Mouse (Mus musculus): ENCODE measurements around the gene Tspoap1. TPM values are rescaled to one million over a fixed set of nuclear protein-coding genes. Genes with fewer than 3 reads are reported as not detected.

The Tspoap1 gene
- 100 to 1,000 TPM; 146 to 163 TPM for total RNA-seq (2021)

GRCm38 (mm10) chr11:87760301-87761081, at the start of gene Tspoap1:
Gene Tspoap1, plus strand, starts transcription at chr11:87760541.
- DNase-seq: peak; percentile 78 to 79

GRCm38 (mm10) chr11:87712188-87712587, 48.2 kb upstream of the Tspoap1 start:
- DNase-seq: no peak

GRCm38 (mm10) chr11:87715999-87716398, 44.3 kb upstream of the Tspoap1 start:
- no peak for DNase-seq

- no peak for DNase-seq
Measured at GRCm38 (mm10) chr11:87719526-87719925, 40.8 kb upstream of the Tspoap1 start.

- DNase-seq: no peak
Measured at GRCm38 (mm10) chr11:87720324-87720723, 40.0 kb upstream of the Tspoap1 start.

- DNase-seq: no peak
Measured at GRCm38 (mm10) chr11:87720839-87721238, 39.5 kb upstream of the Tspoap1 start.

- no peak for DNase-seq
Measured at GRCm38 (mm10) chr11:87722168-87722567, 38.2 kb upstream of the Tspoap1 start.

- no peak for DNase-seq
Measured at GRCm38 (mm10) chr11:87722891-87723290, 37.5 kb upstream of the Tspoap1 start.

- no peak for DNase-seq
Measured at GRCm38 (mm10) chr11:87725515-87725914, 34.8 kb upstream of the Tspoap1 start.

- no peak for DNase-seq
Measured at GRCm38 (mm10) chr11:87725964-87726562, 34.3 kb upstream of the Tspoap1 start.

GRCm38 (mm10) chr11:87727021-87727420, 33.3 kb upstream of the Tspoap1 start:
- DNase-seq: no peak

GRCm38 (mm10) chr11:87727471-87727870, 32.9 kb upstream of the Tspoap1 start:
- no peak for DNase-seq

- DNase-seq: no peak
Measured at GRCm38 (mm10) chr11:87728850-87729592, 31.3 kb upstream of the Tspoap1 start.

GRCm38 (mm10) chr11:87729593-87730185, 30.7 kb upstream of the Tspoap1 start:
- no peak for DNase-seq

- DNase-seq: no peak
Measured at GRCm38 (mm10) chr11:87730652-87731310, 29.6 kb upstream of the Tspoap1 start.

- no peak for DNase-seq
Measured at GRCm38 (mm10) chr11:87734346-87734745, 26.0 kb upstream of the Tspoap1 start.

GRCm38 (mm10) chr11:87735691-87736090, 24.6 kb upstream of the Tspoap1 start:
- DNase-seq: no peak

- DNase-seq: peak; percentile 31 to 44
Measured at GRCm38 (mm10) chr11:87736647-87737134, 23.6 kb upstream of the Tspoap1 start.

- peak; percentile 91 to 93 for DNase-seq
Measured at GRCm38 (mm10) chr11:87737175-87737740, 23.1 kb upstream of the Tspoap1 start, which contains the start of gene Supt4a. Gene Supt4a, plus strand, starts transcription at chr11:87737552.

- no peak for DNase-seq
Measured at GRCm38 (mm10) chr11:87743691-87744090, 16.6 kb upstream of the Tspoap1 start.

GRCm38 (mm10) chr11:87744964-87745363, 15.4 kb upstream of the Tspoap1 start:
- no peak for DNase-seq

Data from layer of hippocampus, postnatal 36 days (tissue).